In genomic region chr9:32635627-32636385, GRCm38 (mm10) we compare ENCODE assay signal across 8 mouse cellular contexts. TPM values are rescaled to one million over a fixed set of nuclear protein-coding genes. Genes with fewer than 3 reads are reported as not detected.
A peak's percentile ranks its signal among the peaks of the same experiment; 100 is the strongest.
DNase-seq lines count a peak whose midpoint lies in the region; ATAC-seq and TF ChIP-seq lines count a peak whose summit lies in the region.

TSS of gene Ets1 (plus strand) at chr9:32636221.

- TF ChIP-seq POLR2A in thymus, adult 2 months (IDR thresholded peaks at IDR 0.05; ENCODE audit: control insufficient read depth, extremely low read depth, insufficient read depth, low read length, poor library complexity), result no peak
- TF ChIP-seq POLR2A in small intestine, adult 2 months (IDR thresholded peaks at IDR 0.05; ENCODE audit: low read depth, low read length), result no peak

- H3K4me1 ChIP-seq in thymus, adult 2 months (replicated peaks; ENCODE audit: control insufficient read depth, insufficient read depth, low read length), result peaks cover 12% of the 10 kb centered on the region
- peaks cover 18% of the 10 kb centered on the region for H3K4me1 ChIP-seq in heart, embryonic 10.5 days
- peaks cover 12% of the 10 kb centered on the region; the same call in 1 of the 2 replicates for H3K4me1 ChIP-seq in kidney, embryonic 15.5 days
- peaks cover 7% of the 10 kb centered on the region; the same call in 1 of the 2 replicates for H3K4me1 ChIP-seq in lung, embryonic 16.5 days (replicated peaks; ENCODE audit: control insufficient read depth, insufficient read depth, low read length)
- H3K4me1 ChIP-seq in small intestine, adult 2 months (ENCODE audit: control insufficient read depth, insufficient read depth, insufficient read length, low read length), result no peaks in the 10 kb centered on the region

- H3K27me3 ChIP-seq in thymus, adult 2 months (ENCODE audit: control insufficient read depth, insufficient read depth, low read length), result no peaks in the 10 kb centered on the region
- peaks cover 39% of the 10 kb centered on the region; the same call in 1 of the 2 replicates for H3K27me3 ChIP-seq in heart, embryonic 10.5 days (ENCODE audit: insufficient read depth, poor library complexity, severe bottlenecking)
- no peaks in the 10 kb centered on the region for H3K27me3 ChIP-seq in kidney, embryonic 15.5 days
- no peaks in the 10 kb centered on the region for H3K27me3 ChIP-seq in lung, embryonic 16.5 days (ENCODE audit: control insufficient read depth, insufficient read depth, low read depth, low read length)
- 0 out of 2 replicates have a peak, but pooled peaks cover 4% of the 10 kb centered on the region for H3K27me3 ChIP-seq in small intestine, adult 2 months (ENCODE audit: control insufficient read depth, insufficient read depth, low read length)

- no peaks in the 10 kb centered on the region for H3K9me3 ChIP-seq in heart, embryonic 10.5 days
- no peaks in the 10 kb centered on the region for H3K9me3 ChIP-seq in kidney, embryonic 15.5 days (replicated peaks)
- no peaks in the 10 kb centered on the region for H3K9me3 ChIP-seq in lung, embryonic 16.5 days (ENCODE audit: control insufficient read depth, low read length)

- H3K27ac ChIP-seq in thymus, adult 2 months (ENCODE audit: control insufficient read depth, insufficient read depth, low read length), result no peak within 1 kb of the TSS
- no peak within 1 kb of the TSS for H3K27ac ChIP-seq in heart, embryonic 10.5 days
- no peak within 1 kb of the TSS for H3K27ac ChIP-seq in kidney, embryonic 15.5 days
- no peak within 1 kb of the TSS for H3K27ac ChIP-seq in lung, embryonic 16.5 days (ENCODE audit: low read length)
- no peak within 1 kb of the TSS for H3K27ac ChIP-seq in small intestine, adult 2 months (ENCODE audit: insufficient read depth, low read depth, low read length)

- no peak for DNase-seq in thymus, adult 2 months
- no peak for DNase-seq in thymus, postnatal 14 days
- DNase-seq in embryo, embryonic 11 days, result peak; percentile 75
- no peak for DNase-seq in heart, embryonic 10.5 days (ENCODE audit: low spot score)
- no peak for DNase-seq in cerebellum, adult 18-20 months

- TF ChIP-seq CTCF in thymus, adult 2 months (IDR thresholded peaks at IDR 0.05; ENCODE audit: borderline replicate concordance, control insufficient read depth, extremely low read depth, insufficient read depth, low read length, poor library complexity), result no peak
- TF ChIP-seq CTCF in small intestine, adult 2 months (IDR thresholded peaks at IDR 0.05; ENCODE audit: extremely low read depth, insufficient read length, insufficient replicate concordance, low read depth, low read length), result no peak

- peak within 1 kb of the TSS; percentile 55 for H3K4me2 ChIP-seq in kidney, embryonic 15.5 days
- H3K4me2 ChIP-seq in lung, embryonic 16.5 days (ENCODE audit: low read depth, low read length), result peak within 1 kb of the TSS; percentile 67

- no peaks in the 10 kb centered on the region for H3K36me3 ChIP-seq in thymus, adult 2 months (ENCODE audit: control insufficient read depth, insufficient read depth, low read length)
- no peaks in the 10 kb centered on the region for H3K36me3 ChIP-seq in heart, embryonic 10.5 days
- no peaks in the 10 kb centered on the region for H3K36me3 ChIP-seq in kidney, embryonic 15.5 days
- H3K36me3 ChIP-seq in lung, embryonic 16.5 days (ENCODE audit: control insufficient read depth, insufficient read depth, low read length), result no peaks in the 10 kb centered on the region
- H3K36me3 ChIP-seq in small intestine, adult 2 months (ENCODE audit: control insufficient read depth, insufficient read depth, low read length), result no peaks in the 10 kb centered on the region

- ATAC-seq in kidney, embryonic 15.5 days (replicated peaks; ENCODE audit: low FRiP score), result peak; percentile 79
- peak; percentile 80 for ATAC-seq in lung, embryonic 16.5 days (ENCODE audit: low read depth)

- no peak within 1 kb of the TSS for H3K9ac ChIP-seq in kidney, embryonic 15.5 days
- H3K9ac ChIP-seq in lung, embryonic 16.5 days (ENCODE audit: low read length), result peak within 1 kb of the TSS; percentile 50

- 8% methylated on average over 10 of the region's 10 CpGs for WGBS in thymus, adult 2 months
- WGBS in heart, embryonic 10.5 days, result 1% methylated on average over 10 of the region's 10 CpGs
- WGBS in kidney, embryonic 15.5 days, result 2% methylated on average over 10 of the region's 10 CpGs
- WGBS in lung, embryonic 16.5 days, result 2% methylated on average over 10 of the region's 10 CpGs
- WGBS in small intestine, adult 2 months, result 2% methylated on average over 10 of the region's 10 CpGs

- H3K4me3 ChIP-seq in thymus, adult 2 months (ENCODE audit: control insufficient read depth, insufficient read depth, low read length), result peak within 1 kb of the TSS; percentile 35
- peak within 1 kb of the TSS; percentile 47 for H3K4me3 ChIP-seq in heart, embryonic 10.5 days
- H3K4me3 ChIP-seq in kidney, embryonic 15.5 days (replicated peaks), result peak within 1 kb of the TSS; percentile 37
- H3K4me3 ChIP-seq in lung, embryonic 16.5 days (ENCODE audit: low read length), result peak within 1 kb of the TSS; percentile 48
- peak within 1 kb of the TSS; percentile 38 for H3K4me3 ChIP-seq in small intestine, adult 2 months (ENCODE audit: low read depth, low read length)

RNA-seq across cellular contexts. Expression of gene Ets1, which starts in this region (rescaled TPM):
- polyA plus RNA-seq in thymus, adult 2 months (2012; rRNA removed), result 272 and 400 TPM in 2 replicates
- 47.2 and 50.2 TPM in 2 replicates for polyA plus RNA-seq in heart, embryonic 10.5 days (2016; fragmentation: Nextera tagmentation; extraction: Ambion mirVana)
- polyA plus RNA-seq in kidney, embryonic 15.5 days (2015; fragmentation: Nextera tagmentation; extraction: Ambion mirVana), result 66.0 and 68.4 TPM in 2 replicates
- 108 and 115 TPM in 2 replicates for polyA plus RNA-seq in lung, embryonic 16.5 days (2015; fragmentation: Nextera tagmentation; extraction: Ambion mirVana)
- 4.7 and 10.2 TPM in 2 replicates for polyA plus RNA-seq in small intestine, adult 2 months (2012; rRNA removed)
